Mouse (Mus musculus) megakaryocyte progenitor cell, adult 5-6 weeks (primary cell): Measurements from ENCODE around the gene Hnrnpk. TPM values are rescaled to one million over a fixed set of nuclear protein-coding genes. Genes with fewer than 3 reads are reported as not detected.
A peak's percentile ranks its signal among the peaks of the same experiment; 100 is the strongest.
"Not testable (repeated sequence)": the region's sequence is repeated elsewhere in the genome, so short reads cannot be mapped to it uniquely, and the experiment has no call there.

Source experiments
- ATAC-seq: replicated peaks from 2 replicates; pipeline ENCODE4 v1.8.0; 2016; ENCODE audit warnings: mild to moderate bottlenecking, moderate TSS enrichment, inconsistent platforms; ENCODE audit not compliant: poor library complexity
- total RNA-seq, 2 experiments: library from RNA; stranded (forward) in 1 of 2; stranded (reverse) in 1 of 2; fragments of 157-497, 149-512 nt in 1 of 2; fragments of 200-1000 nt in 1 of 2; gene quantifications; 2 replicates each; pipeline versions ENCODE4 v1.2.3 to v1.2.4; 2015 to 2017

The Hnrnpk gene
- total RNA-seq, 2 experiments from 2014 or later, result 878 to 1,846 TPM

DNA sequence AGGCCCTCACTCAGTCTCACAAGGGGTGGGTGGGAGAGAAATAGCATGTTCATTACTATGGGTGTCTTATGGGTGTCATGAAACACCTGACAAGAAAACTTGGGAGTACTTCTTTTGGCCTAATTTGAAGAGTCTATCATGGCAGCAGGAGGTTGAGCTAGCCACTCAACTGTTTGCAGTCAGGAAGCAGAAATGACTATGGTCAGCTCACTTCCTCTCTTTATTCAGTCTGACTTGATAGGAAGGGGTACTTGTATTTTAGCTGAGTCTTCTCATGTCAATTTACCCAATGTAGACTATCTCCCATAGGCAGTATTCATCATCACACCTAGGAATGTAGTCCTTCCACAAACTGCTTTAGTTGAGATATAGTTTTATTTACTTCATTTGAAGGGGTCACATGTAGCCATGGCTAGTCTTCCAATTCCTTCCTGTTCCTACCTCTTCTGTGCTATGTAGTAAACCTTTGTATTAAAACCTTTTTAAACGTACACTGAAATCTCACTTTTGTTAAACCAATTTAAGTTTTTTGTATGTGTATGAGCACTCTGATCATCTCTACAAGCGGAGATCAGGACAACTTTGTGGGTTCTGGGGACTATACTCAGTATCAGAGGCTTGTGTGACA is 13.7 kb downstream of the Hnrnpk start:
- ATAC-seq, result no peak; the same call in 1 of the 2 replicates

DNA sequence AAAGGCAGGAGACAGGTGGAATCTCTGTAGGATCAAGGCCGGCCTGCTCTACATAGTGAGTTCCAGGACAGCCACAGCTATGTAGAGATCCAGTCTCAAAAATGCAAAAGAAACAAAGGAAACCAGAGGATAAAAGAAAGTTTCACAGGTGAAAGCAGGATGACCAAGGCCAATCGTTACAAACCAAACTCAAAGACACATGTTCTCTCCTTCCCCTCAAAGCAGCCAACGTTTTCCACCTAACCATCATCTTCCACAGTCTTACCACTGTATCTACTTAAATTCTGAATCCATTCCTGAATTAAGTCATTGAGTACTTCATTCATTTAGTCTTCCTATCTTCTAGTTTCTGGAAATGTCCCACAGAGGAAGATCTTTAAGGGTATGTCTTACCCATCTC is 14.8 kb downstream of the Hnrnpk start:
- no peak for ATAC-seq

DNA sequence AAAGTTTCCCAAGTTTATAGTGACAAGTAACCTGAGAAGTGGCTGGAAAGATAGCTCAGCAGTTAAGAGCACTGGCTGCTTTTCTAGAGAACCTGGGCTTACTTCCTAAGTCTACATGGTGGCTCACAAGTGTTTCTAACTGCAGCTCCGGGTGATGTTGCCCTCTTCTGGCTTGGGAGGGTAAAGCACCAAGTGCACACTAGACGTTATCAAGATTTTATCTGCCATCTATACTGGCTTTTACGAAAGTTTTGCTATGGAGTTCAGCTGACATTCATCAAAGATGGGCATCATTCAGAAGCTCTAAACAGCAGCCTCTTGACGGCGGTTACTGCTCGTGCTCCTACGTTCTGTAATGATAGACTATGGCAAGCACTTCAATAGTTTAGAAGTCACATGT is 15.2 kb downstream of the Hnrnpk start:
- peak; percentile 78 for ATAC-seq

DNA sequence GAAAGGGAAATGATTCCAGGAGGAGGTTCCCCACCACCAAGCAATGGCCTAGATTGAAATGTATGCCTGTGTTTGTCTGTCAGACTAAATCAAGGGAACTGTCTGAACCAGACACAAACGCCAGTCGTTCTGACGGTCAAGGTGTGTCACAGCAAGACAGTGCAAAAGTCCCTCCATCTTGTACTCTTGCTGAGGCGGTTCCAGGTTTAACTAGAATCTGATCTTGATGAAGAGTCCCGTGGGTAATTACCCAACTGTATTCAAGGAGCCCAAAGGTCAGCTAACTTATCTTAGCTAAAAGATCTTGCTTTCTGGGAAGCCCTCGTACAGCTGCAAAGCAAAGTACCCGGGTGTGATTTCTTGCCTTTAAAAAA is 17.6 kb downstream of the Hnrnpk start:
- no peak for ATAC-seq

DNA sequence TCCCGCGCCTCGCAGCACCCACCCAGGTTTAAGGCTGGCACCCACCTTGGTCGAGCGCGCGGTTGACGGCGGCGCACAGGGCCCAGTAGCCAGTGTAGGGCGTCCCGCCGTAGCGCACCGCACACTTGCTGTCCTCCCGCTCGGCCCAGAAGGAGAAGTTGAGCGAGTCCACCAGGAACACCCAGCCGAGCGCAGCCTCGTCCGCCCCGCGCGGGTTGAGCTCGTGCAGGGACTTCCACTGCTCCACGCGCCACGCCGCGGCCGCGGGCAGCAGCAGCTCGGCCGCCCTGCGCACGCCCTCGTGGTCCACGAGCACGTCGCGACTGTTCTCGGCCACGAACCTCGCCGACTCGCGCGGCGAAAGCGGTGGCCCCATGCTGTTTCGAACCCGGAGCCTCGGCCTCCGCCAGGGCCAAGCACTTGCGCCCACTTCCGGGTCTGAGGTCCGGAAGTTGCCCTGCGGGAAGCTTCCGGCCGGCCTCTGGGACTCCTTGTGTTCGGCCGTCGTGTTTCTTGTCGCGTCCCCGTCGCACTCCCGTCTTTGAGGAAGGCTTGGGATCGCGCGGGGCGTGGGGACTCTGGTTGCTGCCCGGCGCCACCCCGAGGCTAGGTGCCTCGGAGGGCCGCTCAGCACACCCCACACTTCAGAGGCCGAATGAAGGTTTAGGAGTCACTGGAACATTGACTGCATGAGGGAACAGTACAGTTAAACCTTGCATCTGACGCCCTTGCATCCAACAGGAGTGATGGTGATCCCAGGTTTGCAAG is 18.2 kb downstream of the Hnrnpk start, which contains the start of gene 2210016F16Rik:
2210016F16Rik (minus strand) TSS at position 447 of the 768 bp plus-strand sequence.
- ATAC-seq, result peak; percentile 60

DNA sequence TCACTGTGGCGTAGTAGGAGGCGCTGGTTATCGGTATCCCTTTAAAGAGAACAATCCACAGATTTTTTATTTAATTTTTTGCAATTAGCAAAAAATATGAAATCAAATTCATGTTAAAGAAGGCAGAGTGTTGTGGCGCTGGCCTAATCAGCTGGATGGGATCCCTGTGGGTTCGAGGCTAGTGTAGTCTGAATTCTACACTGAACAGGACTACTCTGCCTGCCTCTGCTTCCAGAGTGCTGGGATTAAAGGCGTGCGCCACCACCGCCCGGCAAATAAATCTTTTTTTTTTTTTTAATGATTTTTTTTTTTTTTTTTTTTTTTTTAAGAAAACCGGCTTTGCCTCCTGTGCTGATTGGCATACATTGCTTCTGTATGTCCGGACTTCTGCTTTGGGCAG is 18.8 kb downstream of the Hnrnpk start:
- ATAC-seq, result no peak

DNA sequence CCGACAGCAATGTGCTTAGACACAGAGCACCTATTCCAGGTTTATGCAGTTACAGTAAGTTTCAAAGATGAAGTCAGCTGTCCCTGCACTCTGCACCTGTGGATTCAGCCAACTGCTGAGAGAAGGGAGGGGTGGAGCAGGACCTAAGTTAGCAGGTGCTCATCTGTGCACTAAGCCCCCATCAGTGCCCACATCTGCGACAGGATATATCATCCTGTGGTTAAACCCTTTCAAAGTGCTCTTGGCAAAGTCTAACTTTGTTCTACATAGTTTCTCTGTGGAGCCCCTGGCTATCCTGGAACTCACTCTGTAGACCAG is 30.0 kb downstream of the Hnrnpk start:
- no peak for ATAC-seq

DNA sequence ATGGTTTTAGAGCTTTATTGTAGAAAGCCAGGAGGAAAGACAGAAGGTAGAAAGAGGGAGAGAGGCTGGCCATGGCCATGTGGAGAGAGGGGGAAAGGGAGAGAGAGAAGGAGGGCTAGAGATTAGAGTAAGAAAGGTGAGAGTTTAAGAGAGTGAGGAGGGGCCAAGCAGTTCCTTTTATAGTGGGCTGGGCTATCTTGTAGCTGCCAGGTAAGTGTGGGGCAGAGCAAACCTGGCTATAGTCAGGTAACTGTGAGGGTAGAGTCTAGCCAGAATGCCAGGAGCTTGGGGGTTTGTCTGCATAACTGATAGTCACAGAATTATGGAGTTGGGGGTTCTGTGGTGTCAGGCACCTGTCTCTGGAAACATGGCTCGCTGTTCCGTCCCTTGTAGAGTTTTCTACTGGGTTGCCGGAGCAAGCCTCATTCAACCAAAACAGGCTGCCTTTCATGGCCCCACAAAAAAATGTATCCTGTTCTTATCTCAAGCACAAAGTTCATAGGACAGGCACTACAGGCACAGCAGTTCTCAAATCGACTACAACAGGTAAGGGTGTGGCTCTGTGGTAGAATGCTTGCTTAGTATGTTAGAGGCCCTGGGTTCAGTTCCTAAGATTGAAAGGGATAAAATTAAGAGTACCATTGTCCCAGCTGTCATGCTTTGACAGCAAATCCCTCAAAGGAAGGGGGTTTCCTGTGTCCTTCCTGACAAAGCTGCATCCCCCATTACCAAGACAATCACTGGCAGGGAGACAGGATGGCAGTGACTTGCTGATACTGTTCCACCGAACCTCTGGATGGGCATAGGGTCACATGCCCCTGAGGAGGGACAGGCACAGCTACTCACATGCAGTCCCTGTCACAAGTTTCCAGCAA is 30.6 kb downstream of the Hnrnpk start:
- ATAC-seq, result no peak

DNA sequence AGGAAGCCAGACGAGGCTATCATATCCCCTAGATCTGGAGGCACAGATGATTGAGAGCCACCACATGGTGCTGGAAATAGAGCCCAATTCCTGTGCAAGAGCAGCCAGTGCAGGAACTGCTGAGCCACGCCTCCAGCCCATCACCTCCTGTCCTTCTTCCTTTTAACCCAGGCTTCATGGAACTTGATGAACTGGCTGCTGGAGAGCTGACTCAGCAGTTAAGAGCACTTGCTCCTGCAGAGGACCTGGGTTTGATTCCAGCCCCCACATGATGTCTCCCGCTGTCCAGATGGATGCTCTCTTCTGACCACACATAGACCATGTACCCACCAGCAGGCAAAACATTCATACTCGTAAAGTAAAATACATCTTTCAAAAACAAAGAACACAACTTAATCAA is 34.3 kb downstream of the Hnrnpk start:
- ATAC-seq, result no peak

DNA sequence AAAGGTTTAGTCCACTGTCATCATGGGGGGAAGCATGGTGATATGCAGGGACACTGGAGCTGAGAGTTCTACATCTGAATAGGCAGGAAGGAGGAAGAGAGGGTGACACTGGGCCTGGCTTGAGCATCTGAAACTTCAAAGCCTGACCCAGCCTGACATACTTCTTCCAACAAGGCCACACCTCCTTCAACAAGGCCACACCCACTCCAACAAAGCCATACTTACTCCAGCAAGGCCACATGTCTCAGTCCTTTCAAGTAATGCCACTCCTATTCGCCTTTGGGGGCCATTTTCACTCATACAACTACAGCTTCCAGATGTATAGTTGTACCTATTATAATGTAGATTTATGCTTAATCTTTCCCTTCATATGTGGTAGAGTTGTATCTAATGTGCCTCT is 35.5 kb downstream of the Hnrnpk start:
- no peak for ATAC-seq

DNA sequence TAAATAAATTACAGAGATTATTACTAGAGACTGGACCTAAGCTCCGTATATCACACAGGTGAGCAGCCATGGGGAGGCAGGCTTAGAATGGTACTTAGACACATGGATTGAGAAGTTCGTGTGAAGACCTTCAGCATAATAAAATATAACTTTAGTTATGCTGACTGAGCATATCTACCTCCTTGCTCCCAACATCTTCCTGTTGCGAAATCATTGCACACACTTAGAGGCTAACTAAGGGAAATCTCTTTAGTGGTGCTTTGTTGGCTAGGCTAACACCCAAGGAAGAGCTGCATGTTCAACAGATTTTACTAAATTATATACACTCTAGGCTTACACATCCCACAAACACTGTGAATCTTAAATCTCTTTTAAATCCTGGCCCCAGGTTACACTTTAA is 36.8 kb downstream of the Hnrnpk start:
- ATAC-seq, result 0 out of 2 replicates have a peak, but pooled peaks have one; percentile 42

DNA sequence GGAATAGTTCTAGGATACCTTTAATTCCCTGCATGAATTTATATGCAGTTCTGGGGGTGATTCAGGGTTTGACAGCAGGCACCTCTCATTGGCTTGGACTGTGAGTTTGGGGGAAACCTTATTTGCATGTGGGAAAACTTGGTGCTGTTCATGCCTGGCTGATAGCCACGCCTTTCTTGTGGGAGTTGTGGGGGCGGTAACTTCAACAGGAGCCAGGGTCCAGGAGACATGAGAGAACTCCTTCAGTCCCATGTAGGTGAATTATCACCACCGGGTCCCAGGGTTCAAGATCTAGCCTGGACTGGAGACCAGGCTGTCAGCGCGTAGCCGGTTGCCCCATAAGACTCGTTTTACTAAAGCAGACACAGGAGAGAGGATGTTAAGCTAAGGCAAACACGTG is 38.0 kb downstream of the Hnrnpk start:
- not testable (repeated sequence) for ATAC-seq

DNA sequence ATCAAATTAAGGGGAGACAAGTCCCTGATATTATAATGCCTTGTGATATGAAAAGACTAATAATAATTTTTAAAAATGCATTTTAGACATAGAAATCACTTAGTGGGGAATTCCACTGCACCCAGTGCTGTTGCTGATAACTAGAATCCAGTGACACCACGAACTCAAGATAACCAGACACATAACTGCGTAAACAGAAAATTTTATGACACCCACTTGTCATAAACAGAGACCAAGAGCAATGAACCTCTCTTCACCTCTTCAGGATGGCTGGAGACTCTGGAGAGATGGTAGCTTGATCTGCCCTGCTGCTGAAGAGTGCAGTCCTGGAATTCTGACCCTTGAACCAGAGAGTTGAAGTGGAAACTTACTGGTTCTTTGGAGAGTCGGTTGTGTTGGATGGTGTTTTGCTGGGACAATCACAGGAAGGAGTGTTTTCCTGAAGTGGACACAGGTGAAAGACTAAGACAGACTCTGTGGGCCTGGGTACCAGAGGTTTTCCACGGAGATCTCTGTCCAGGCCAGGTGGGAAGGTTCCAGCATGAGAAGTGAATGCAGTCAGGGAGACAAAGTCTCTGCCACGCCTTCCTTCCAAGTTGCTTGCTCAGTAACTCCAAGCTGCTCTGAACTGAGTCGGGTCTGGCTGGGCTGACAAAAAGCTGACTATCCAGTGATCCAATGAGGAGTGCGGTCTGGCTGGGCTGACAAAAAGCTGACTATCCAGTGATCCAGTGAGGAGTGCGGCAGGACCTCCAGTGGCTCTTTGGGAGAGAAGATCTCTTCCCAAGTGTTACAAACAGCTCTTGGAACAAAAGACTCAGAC is 38.6 kb downstream of the Hnrnpk start:
- ATAC-seq, result peak; percentile 65

DNA sequence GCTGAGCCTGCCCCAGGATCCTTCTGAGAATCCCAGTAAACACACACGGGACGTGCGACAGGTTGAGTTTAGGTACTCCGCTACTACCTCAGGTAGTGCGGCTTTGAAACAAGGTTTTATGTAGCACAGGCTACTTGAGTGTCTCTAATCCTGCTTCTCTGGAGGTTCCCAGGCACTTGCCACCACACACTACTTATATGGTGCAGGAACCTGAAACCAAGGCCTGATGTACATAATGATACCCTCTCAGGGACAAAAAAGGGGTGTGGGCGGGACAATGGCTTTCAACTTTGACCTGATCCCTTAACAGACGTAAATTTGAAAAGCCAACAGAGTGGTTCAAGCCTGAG is 43.9 kb downstream of the Hnrnpk start:
- peak; percentile 54 for ATAC-seq

DNA sequence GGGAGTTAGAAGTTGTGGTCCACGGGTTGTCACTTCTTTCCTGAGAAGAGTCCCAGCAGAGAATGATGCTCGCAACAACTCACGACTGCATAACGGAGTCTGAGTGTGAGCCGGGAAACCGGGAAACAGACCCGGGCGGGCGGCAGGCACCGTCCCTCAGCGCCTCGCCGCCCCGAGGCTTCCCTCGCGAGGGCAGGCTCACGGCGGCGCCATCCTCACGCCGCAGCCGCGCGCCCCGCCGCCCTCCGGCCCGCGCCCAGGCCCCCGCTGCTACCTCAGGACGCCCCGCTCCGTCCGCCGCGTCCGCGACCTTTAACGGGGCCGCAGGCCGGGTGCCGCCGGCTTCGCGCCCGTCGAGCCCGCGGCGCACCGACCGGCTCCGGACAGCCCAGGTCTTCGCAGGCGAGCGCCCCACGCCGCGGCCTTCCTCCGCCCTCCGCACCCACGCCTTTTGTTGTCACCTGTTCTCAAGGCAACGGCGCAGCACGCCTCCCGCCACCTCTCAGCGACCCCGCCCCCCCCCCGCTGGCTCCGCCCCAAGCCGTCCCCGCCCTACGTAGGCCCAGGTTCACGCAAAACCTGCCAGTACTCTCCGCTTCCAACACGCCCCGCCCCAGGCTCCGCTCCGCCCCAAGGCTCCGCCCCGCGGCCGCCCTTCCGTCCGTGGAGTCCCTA is 44.4 kb downstream of the Hnrnpk start, which contains the start of gene Kif27:
Kif27 (minus strand) TSS at position 494 of the 675 bp plus-strand sequence.
- peak; percentile 99 for ATAC-seq

DNA sequence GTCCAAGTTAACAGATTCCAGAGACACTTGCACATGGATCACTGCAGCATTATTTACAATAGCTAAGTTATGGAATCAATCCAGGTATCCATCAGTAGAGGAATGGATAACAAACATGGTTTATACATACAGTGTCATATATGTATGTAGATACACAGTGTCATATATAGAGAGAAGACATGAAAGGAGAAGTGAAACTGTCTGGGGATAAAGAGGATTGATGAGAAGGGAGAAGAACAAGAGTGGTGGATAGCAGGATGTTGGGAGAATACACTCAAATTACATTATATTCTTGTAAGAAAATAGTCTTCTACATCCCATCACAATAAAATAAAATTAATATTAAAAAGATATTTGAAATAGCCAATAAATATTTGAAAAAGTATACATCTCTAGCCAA is 50.1 kb downstream of the Hnrnpk start:
- ATAC-seq, result no peak

DNA sequence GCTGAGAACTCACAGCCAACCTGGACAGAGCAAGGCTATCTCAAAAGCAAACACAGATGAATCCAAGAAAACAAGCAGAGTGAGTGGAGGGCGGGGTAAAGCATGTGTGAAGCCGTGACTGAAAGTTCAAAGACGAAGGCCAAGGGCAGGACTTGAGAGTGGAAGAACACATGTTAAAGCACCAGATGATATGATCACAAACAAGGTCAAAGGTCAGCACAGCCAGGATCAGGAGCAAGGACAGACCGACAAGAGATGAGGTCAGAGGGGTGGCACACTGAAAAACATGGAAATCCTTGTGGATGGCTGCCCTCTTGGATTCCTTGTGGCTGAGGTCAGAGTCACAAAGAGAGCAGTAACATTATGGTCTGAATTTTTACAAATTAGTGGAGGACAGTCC is 52.5 kb downstream of the Hnrnpk start:
- no peak for ATAC-seq

DNA sequence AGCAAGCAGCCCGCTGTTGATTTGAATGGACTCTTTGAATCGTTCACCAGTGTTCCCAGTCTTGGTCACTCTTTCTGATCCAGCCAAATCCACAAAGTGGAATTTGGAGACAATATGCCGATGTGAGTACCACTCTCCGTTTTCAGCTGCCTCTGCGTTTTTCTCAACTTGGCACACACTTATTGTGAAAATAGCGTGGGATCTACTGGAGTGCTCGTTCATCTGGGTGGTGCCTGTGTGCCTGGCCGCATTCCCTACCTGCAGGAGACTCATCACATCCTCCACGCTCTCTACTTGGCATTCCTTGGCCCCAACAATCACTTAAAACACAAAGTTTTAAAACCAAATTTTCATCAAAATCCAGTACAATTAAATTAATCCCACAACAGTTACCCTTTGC is 58.6 kb downstream of the Hnrnpk start:
- no peak for ATAC-seq
